Comparison of ENCODE assay signal across 8 mouse cellular contexts in the genomic region with DNA sequence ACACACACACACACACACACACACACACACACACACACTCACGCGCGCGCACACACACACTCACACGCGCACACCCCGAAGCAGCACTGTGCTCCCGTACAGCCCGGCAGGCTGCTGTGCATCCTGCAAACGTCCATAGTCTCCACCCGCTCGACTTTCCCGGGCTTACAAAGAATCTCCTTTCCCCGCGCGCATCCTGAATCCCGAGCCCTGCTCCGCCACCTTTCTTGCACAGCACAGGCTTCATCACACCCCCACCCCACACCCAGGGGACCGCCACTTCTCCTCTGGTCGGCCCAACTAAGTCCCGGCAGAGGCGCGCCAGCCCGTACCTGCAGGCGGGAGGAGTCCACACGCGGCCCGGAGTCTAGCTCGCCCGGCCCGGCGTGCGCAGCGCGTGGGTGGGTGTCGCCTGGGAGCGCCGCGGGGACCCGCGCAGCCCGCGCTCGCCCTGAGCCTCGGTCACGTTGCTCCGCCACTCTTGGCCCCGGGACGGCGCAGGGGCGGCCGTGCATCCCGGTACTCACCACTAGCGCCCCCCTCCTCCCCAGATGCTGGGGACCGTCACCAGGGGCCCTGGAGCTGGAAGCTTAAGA.
DNase-seq lines count a peak whose midpoint lies in the region; ATAC-seq and TF ChIP-seq lines count a peak whose summit lies in the region.

No protein-coding gene starts in this region.

- no peaks in the 10 kb centered on the region for H3K36me3 ChIP-seq in lung, embryonic 16.5 days (ENCODE audit: control insufficient read depth, insufficient read depth, low read length)
- H3K36me3 ChIP-seq in hindbrain, embryonic 16.5 days (ENCODE audit: control insufficient read depth, insufficient read depth, low read length), result no peaks in the 10 kb centered on the region
- H3K36me3 ChIP-seq in neural tube, embryonic 11.5 days (ENCODE audit: control insufficient read depth, insufficient read depth, low read length), result no peaks in the 10 kb centered on the region

- no peaks in the 10 kb centered on the region; the same call in 1 of the 2 replicates for H3K4me1 ChIP-seq in lung, embryonic 16.5 days (replicated peaks; ENCODE audit: control insufficient read depth, insufficient read depth, low read length)
- H3K4me1 ChIP-seq in hindbrain, embryonic 16.5 days (ENCODE audit: control insufficient read depth, insufficient read depth, low read depth, low read length), result 0 out of 2 replicates have a peak, but pooled peaks cover 4% of the 10 kb centered on the region
- H3K4me1 ChIP-seq in neural tube, embryonic 11.5 days (ENCODE audit: control insufficient read depth, insufficient read depth, low read length), result peaks cover 7% of the 10 kb centered on the region; the same call in 1 of the 2 replicates

- peak; percentile 16; the same call in 1 of the 2 replicates for TF ChIP-seq CTCF in gastrocnemius, adult 2 months (IDR thresholded peaks at IDR 0.05)

- WGBS in lung, embryonic 16.5 days, result under 1% methylated on average over 48 of the region's 55 CpGs
- WGBS in hindbrain, embryonic 16.5 days, result under 1% methylated on average over 55 of the region's 55 CpGs
- WGBS in neural tube, embryonic 11.5 days, result under 1% methylated on average over 51 of the region's 55 CpGs

- H3K4me2 ChIP-seq in lung, embryonic 16.5 days (ENCODE audit: low read depth, low read length), result peak overlapping the region; percentile 98
- peak overlapping the region; percentile 93 for H3K4me2 ChIP-seq in hindbrain, embryonic 16.5 days (ENCODE audit: low read length)
- H3K4me2 ChIP-seq in neural tube, embryonic 11.5 days (ENCODE audit: low read depth), result peak overlapping the region; percentile 74

- no peaks in the 10 kb centered on the region for H3K9me3 ChIP-seq in lung, embryonic 16.5 days (ENCODE audit: control insufficient read depth, low read length)
- no peaks in the 10 kb centered on the region for H3K9me3 ChIP-seq in hindbrain, embryonic 16.5 days (ENCODE audit: control insufficient read depth, low read length)
- no peaks in the 10 kb centered on the region for H3K9me3 ChIP-seq in neural tube, embryonic 11.5 days (ENCODE audit: control insufficient read depth, low read length)

- H3K27me3 ChIP-seq in lung, embryonic 16.5 days (ENCODE audit: control insufficient read depth, insufficient read depth, low read depth, low read length), result peaks cover 22% of the 10 kb centered on the region
- no peaks in the 10 kb centered on the region for H3K27me3 ChIP-seq in hindbrain, embryonic 16.5 days (replicated peaks; ENCODE audit: control insufficient read depth, insufficient read depth, low read length)
- no peaks in the 10 kb centered on the region for H3K27me3 ChIP-seq in neural tube, embryonic 11.5 days (ENCODE audit: control insufficient read depth, insufficient read depth, low read length)

- H3K9ac ChIP-seq in lung, embryonic 16.5 days (ENCODE audit: low read length), result peak overlapping the region; percentile 70
- peak overlapping the region; percentile 88 for H3K9ac ChIP-seq in hindbrain, embryonic 16.5 days (ENCODE audit: low read depth, low read length)
- H3K9ac ChIP-seq in neural tube, embryonic 11.5 days (ENCODE audit: low read length), result peak overlapping the region; percentile 86

- ATAC-seq in lung, embryonic 16.5 days (ENCODE audit: low read depth), result peak; percentile 79
- ATAC-seq in hindbrain, embryonic 16.5 days, result peak; percentile 88
- ATAC-seq in neural tube, embryonic 11.5 days (ENCODE audit: insufficient read depth, low FRiP score, low TSS enrichment), result peak; percentile 75

- H3K4me3 ChIP-seq in lung, embryonic 16.5 days (ENCODE audit: low read length), result peak overlapping the region; percentile 73
- peak overlapping the region; percentile 81 for H3K4me3 ChIP-seq in gastrocnemius, adult 2 months
- peak overlapping the region; percentile 91 for H3K4me3 ChIP-seq in hindbrain, embryonic 16.5 days (ENCODE audit: low read length)
- peak overlapping the region; percentile 57 for H3K4me3 ChIP-seq in neural tube, embryonic 11.5 days (ENCODE audit: low read depth, low read length)

- intact Hi-C loops in gastrocnemius, adult 2 months (cut with DNase I), result loop anchor here (2.0 to 5.0 kb wide), 3 partner anchors 133 to 287 kb away; a partner anchor contains a TSS
- intact Hi-C loops in left cerebral cortex, postnatal 4 days (cut with DNase I), result no loop called here

- no peak overlapping the region for H3K27ac ChIP-seq in lung, embryonic 16.5 days (ENCODE audit: low read length)
- peak overlapping the region; percentile 90 for H3K27ac ChIP-seq in gastrocnemius, adult 2 months
- H3K27ac ChIP-seq in hindbrain, embryonic 16.5 days (ENCODE audit: low read depth, low read length), result peak overlapping the region; percentile 95
- peak overlapping the region; percentile 96 for H3K27ac ChIP-seq in neural tube, embryonic 11.5 days (ENCODE audit: low read depth, low read length)

- no peak for DNase-seq in lung, postnatal 36 days
- DNase-seq in cerebellum, postnatal 4 days (ENCODE audit: low spot score in 2 of 2), result peak; percentile 38 to 46
- peak; percentile 71 for DNase-seq in gastrocnemius, adult 2 months
- peak; percentile 52 for DNase-seq in left cerebral cortex, postnatal 4 days
- DNase-seq in neural tube, embryonic 11.5 days (ENCODE audit: low spot score), result peak; percentile 78
- DNase-seq in T-cell, adult 2 months (ENCODE audit: low spot score), result no peak

Comparison
In these comparisons a context has a peak if more than half of its experiments do, and no peak if none do; other contexts are left out.
1. DNase-seq: peak in cerebellum, postnatal 4 days (2 of 2), gastrocnemius, adult 2 months (single experiment), left cerebral cortex, postnatal 4 days (single experiment) and neural tube, embryonic 11.5 days (single experiment); none in lung, postnatal 36 days (single experiment) and T-cell, adult 2 months (single experiment).
2. Peak in every context shown above with its lines, with median percentiles within 50 percentile points of each other: ATAC-seq, H3K4me2 ChIP-seq, H3K4me3 ChIP-seq and H3K9ac ChIP-seq.